Mouse (Mus musculus): ENCODE data around the gene Gm10153.

- no peak for TF ChIP-seq CTCF (IDR thresholded peaks at IDR 0.05; ENCODE audit: extremely low read depth, insufficient read depth, insufficient read length, insufficient replicate concordance)
- TF ChIP-seq POLR2A (IDR thresholded peaks at IDR 0.05; ENCODE audit: low read depth, low read length): no peak
Observed at GRCm38 (mm10) chr7:142231540-142231939, 41.4 kb upstream of the Gm10153 start.
